Mouse (Mus musculus): ENCODE data around the gene Scube1.

The Scube1 gene

GRCm38 (mm10) chr15:83565434-83565833, 159.4 kb downstream of the Scube1 start:
- DNase-seq (ENCODE audit: low spot score): peak; percentile 66

GRCm38 (mm10) chr15:83563857-83564651, 160.8 kb downstream of the Scube1 start:
- DNase-seq (ENCODE audit: low spot score): peak; percentile 70

GRCm38 (mm10) chr15:83563327-83563856, 161.4 kb downstream of the Scube1 start, which contains the start of the genes Tspo and Mcat:
TSS of gene Tspo (plus strand) at chr15:83563592.
TSS of gene Mcat (minus strand) at chr15:83563787.
- peak; percentile 70 for DNase-seq (ENCODE audit: low spot score)

- peak; percentile 92 for DNase-seq (ENCODE audit: low spot score)
These were observed 162.1 kb downstream of the Scube1 start for GRCm38 (mm10) chr15:83562626-83563270.

GRCm38 (mm10) chr15:83560941-83561477, 163.8 kb downstream of the Scube1 start:
- DNase-seq (ENCODE audit: low spot score): no peak

GRCm38 (mm10) chr15:83555161-83555974, 169.5 kb downstream of the Scube1 start:
- peak; percentile 93 for DNase-seq (ENCODE audit: low spot score)
